Mouse (Mus musculus) midbrain, postnatal 0 days (tissue): Measurements from ENCODE around the gene Tm7sf3. TPM values are rescaled to one million over a fixed set of nuclear protein-coding genes. Genes with fewer than 3 reads are reported as not detected.

Experiments used
- ATAC-seq: fragments of 200-750 bp; cut with Nextera tagmentation; 2 replicates; pipeline ENCODE4 v1.8.0; 2017; ENCODE audit warnings: moderate number of reproducible peaks, mild to moderate bottlenecking, moderate TSS enrichment, moderate library complexity; ENCODE audit not compliant: low FRiP score
- DNase-seq: peaks from one replicate; pipeline ENCODE4 v3.0.0-alpha.2; 2015; ENCODE audit warnings: low spot score
- H3K27ac ChIP-seq: fragments of 300-500 bp; sonication (generic); 2 replicates; pipeline ENCODE4 v1.5.1; 2014; ENCODE audit warnings: low read depth, mild to moderate bottlenecking, low read length, mixed read lengths
- H3K27me3 ChIP-seq: fragments of 300-500 bp; sonication (generic); 2 replicates; pipeline ENCODE4 v1.6.1; 2014; ENCODE audit warnings: low read length, control low read depth, mixed read lengths; ENCODE audit not compliant: insufficient read depth
- H3K36me3 ChIP-seq: fragments of 300-500 bp; sonication (generic); 2 replicates; pipeline ENCODE4 v1.6.1; 2014; ENCODE audit warnings: low read length, control low read depth, mixed read lengths; ENCODE audit not compliant: insufficient read depth
- H3K4me1 ChIP-seq: fragments of 300-500 bp; sonication (generic); 2 replicates; pipeline ENCODE4 v1.6.1; 2014; ENCODE audit warnings: mild to moderate bottlenecking, control low read depth, antibody characterized with exemption, low read length, mixed read lengths; ENCODE audit not compliant: insufficient read depth
- H3K4me2 ChIP-seq: fragments of 300-500 bp; sonication (generic); 2 replicates; pipeline ENCODE4 v1.6.1; 2014; ENCODE audit warnings: low read depth, mild to moderate bottlenecking, low read length, mixed read lengths; ENCODE audit not compliant: poor library complexity, severe bottlenecking
- H3K4me3 ChIP-seq: fragments of 300-500 bp; sonication (generic); 2 replicates; pipeline ENCODE4 v1.5.1; 2014; ENCODE audit warnings: low read depth, mild to moderate bottlenecking, low read length, moderate library complexity
- H3K9ac ChIP-seq: fragments of 300-500 bp; sonication (generic); replicated peaks from 2 replicates; pipeline ENCODE4 v1.6.1; 2014; ENCODE audit warnings: mild to moderate bottlenecking, low read length, moderate library complexity, mixed read lengths; ENCODE audit not compliant: poor library complexity, severe bottlenecking
- H3K9me3 ChIP-seq: fragments of 300-500 bp; sonication (generic); 2 replicates; pipeline ENCODE4 v1.6.1; 2016; ENCODE audit warnings: low read length, control low read depth
- CTCF ChIP-seq: IDR thresholded peaks from 2 replicates; pipeline ENCODE4 v1.5.1; 2016; ENCODE audit warnings: antibody characterized with exemption, mild to moderate bottlenecking
- WGBS: fragments of 180-500 bp; shearing (Covaris S2); extraction: QIAGEN DNeasy Blood & Tissue Kit; methylation state at CpG from one replicate; pipeline ENCODE4 v1.1.7; 2014; 5-methylcytosine and 5-hydroxymethylcytosine counted together
- polyA plus RNA-seq: library from polyadenylated mRNA; unstranded; fragments of >200 nt; fragmentation: Nextera tagmentation; extraction: Ambion mirVana; gene quantifications from 2 replicates; pipeline ENCODE4 v1.2.1, GENCODE M21; 2015
- total RNA-seq: library from RNA; depleted of rRNA; stranded (reverse); fragments of >200 nt; gene quantifications from 2 replicates; pipeline ENCODE4 v1.2.3, GENCODE M21; 2014

Tm7sf3 gene
- total and polyA plus RNA-seq, 2 experiments from 2014 or later = 38.3 to 44.3 TPM

DNA sequence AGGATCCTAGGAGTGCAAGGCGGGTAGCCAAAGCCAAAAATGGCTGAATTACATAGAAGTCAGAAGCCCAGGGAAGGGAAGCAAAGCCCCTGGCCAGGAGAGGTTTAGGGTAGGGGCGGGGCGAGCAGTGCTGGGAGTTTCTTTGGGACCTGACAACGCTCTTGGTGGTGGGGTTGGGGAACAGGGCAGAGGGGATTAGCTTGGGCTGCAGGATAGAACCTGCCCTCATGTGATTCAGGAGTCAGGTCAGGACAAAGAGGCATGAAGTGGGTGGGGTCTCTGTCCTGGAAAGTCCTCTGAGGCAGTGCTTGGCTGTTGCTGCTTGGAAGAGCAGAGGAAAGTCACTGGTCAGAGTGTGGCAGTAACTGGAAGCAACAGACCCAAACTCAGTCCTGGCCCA, 41.3 kb upstream of the Tm7sf3 start:
- TF ChIP-seq CTCF = no peak
- Histone ChIP-seq H3K27ac (no peak overlapping the region), H3K9me3 (no peaks in the 10 kb centered on the region), H3K36me3 (no peaks in the 10 kb centered on the region), H3K27me3 (no peaks in the 10 kb centered on the region), H3K4me3 (no peak overlapping the region), H3K9ac (no peak overlapping the region), H3K4me2 (no peak overlapping the region), H3K4me1 (no peaks in the 10 kb centered on the region)
- WGBS = 64% methylated on average over 4 of the region's 4 CpGs
- DNase-seq = no peak
- ATAC-seq = no peak

DNA sequence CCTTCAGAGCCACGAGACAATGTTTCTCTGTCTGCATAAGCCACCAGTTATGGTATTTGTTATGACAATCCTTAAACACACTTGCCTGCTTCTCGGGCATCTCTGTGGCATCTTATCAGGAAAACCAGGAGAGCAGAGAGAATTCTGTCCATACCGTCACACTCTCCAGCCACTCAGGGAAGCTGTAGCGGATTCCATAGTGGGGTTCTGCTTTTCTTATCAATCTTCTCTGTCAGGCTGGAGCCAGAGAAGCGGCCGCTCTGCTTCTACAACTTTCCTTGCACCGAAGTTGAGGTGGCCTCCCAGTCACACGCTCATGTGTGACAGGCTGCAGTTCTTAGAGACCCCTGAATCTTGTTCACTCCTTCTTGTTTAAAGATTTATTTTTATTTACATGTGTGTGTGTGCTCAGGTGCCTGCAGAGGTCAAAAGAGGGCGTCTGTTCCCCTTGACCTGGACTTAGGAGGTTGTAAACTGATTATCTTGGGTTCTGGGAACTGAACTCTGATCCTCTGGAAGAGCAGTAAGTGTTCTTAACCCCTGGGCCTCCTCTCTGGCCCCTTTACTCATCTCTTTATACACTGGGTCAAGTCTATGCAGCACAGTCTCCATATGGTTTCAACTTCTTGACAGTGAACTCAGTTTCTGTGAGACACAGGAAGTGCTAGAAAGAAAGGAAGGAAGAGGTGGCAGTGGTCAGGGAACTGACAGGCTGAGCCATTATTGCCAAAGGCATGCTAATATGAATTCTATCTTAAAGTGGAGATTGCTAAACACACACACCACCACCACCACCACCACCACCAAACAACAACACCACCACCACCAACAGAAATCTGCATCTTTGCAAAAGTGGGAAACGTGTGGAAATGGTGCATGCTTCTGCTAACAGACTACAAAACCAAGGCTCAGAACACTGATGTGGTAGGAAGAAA, 35.8 kb upstream of the Tm7sf3 start:
- Histone ChIP-seq H3K36me3 (no peaks in the 10 kb centered on the region), H3K9ac (no peak overlapping the region), H3K27ac (no peak overlapping the region), H3K4me3 (no peak overlapping the region), H3K4me1 (no peaks in the 10 kb centered on the region), H3K9me3 (no peaks in the 10 kb centered on the region), H3K27me3 (no peaks in the 10 kb centered on the region), H3K4me2 (no peak overlapping the region)
- TF ChIP-seq CTCF = no peak
- DNase-seq (no peak), ATAC-seq (no peak)
- 81% methylated on average over 10 of the region's 10 CpGs for WGBS

DNA sequence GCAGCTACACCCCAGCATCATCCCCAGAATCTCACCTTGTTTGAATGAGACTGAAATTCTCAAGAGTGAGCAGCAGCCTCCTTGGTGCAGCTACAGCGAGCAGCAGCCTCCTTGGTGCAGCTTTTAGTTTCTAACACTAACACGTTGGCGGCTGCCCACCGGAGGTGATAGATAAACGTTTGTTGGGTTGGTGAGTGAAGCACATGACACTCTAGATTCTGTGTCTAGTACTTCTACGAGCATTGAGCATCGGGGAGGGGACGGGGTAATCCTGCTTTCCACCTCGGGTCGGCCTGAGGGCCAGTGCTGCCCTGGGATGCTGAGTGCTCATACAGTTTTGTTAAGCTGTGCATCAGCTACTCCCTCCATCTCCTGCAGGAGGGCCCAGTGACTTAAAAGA, 34.3 kb upstream of the Tm7sf3 start:
- DNase-seq (no peak), ATAC-seq (no peak)
- H3K27ac ChIP-seq = no peak overlapping the region
- no peak overlapping the region for H3K4me2 ChIP-seq
- H3K27me3 ChIP-seq = no peaks in the 10 kb centered on the region
- TF ChIP-seq CTCF = no peak
- H3K9me3 ChIP-seq = no peaks in the 10 kb centered on the region
- H3K36me3 ChIP-seq = no peaks in the 10 kb centered on the region
- 84% methylated on average over 10 of the region's 10 CpGs for WGBS
- H3K9ac ChIP-seq = no peak overlapping the region
- no peaks in the 10 kb centered on the region for H3K4me1 ChIP-seq
- no peak overlapping the region for H3K4me3 ChIP-seq

DNA sequence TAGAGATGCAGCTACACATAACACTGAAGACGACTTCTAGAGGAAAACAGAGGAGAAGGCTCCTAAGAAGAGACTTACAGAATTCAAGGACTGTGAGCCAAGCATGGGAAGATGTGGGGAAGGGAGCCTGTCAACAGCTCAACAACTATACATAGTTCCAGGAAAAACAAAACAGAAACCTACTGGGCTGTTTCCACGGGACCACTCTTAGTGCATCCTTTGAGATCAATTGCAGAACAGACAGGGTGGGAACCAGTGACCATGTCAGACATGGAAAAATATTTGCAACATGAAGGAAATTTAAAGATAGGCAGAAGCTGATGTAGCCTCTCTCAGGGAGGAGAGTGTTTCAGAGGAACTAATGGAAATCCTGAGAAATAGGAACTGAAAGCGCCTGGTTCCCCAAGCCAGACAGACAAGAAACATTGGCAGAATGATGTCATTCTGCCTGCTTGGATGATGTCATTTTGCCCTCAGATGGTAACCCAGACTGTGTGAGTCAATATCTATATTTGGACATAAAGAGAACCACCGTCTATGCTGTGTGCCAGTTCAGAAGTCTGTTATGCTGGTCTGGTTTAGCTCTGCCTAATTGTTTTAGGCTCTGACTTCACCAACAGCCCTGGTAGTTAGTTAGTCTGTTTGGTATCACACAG, 32.4 kb upstream of the Tm7sf3 start:
- Histone ChIP-seq H3K9me3 (no peaks in the 10 kb centered on the region), H3K9ac (no peak overlapping the region), H3K4me3 (no peak overlapping the region), H3K27me3 (no peaks in the 10 kb centered on the region), H3K27ac (no peak overlapping the region), H3K36me3 (no peaks in the 10 kb centered on the region), H3K4me2 (no peak overlapping the region), H3K4me1 (no peaks in the 10 kb centered on the region)
- WGBS = 84% methylated on average over 4 of the region's 4 CpGs
- ATAC-seq (no peak), DNase-seq (no peak)
- TF ChIP-seq CTCF = no peak

DNA sequence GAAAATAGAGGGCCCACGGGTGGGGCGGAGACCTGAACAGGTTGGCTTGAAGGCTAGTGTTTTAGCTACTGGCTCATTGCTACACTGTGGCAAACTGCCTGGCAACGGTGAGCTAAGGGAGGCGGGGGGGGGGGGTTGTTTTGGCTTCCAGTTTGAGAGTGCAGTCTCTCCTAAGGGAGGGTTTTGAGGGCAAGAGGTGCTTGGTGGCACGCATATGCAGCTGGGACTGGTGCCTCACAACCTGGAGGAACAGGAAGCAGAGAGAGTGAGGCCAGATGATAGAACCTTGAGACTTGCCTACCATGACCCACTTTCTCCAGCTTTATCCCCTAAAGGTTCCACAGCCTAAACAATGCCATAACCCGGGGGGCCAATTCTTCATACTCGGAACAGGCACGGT, 31.8 kb upstream of the Tm7sf3 start:
- no peak for TF ChIP-seq CTCF
- ATAC-seq (no peak), DNase-seq (no peak)
- 82% methylated on average over 8 of the region's 8 CpGs for WGBS
- no peaks in the 10 kb centered on the region for H3K27me3 ChIP-seq
- H3K4me2 ChIP-seq = no peak overlapping the region
- no peak overlapping the region for H3K27ac ChIP-seq
- H3K4me1 ChIP-seq = no peaks in the 10 kb centered on the region
- H3K9ac ChIP-seq = no peak overlapping the region
- H3K9me3 ChIP-seq = no peaks in the 10 kb centered on the region
- H3K36me3 ChIP-seq = no peaks in the 10 kb centered on the region
- no peak overlapping the region for H3K4me3 ChIP-seq

DNA sequence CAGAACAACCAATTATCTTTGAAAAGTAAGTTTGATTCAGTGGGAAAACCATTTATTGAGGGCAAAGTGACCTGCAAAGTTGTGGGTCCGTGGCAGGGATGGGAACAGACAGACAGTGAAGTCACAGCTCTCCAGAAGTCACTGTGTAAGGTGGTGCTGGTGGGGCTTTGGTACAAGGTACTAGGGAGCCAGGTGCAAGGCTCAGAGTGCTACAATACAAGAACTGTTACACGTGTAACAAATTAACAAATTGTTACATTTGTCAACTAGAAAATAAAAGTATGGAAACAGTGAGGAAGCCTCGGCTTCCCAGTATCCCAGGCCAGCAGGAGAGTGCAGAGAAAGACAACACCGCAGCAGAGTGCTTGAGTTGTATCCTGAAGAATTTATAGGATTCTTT, 31.1 kb upstream of the Tm7sf3 start:
- H3K27ac ChIP-seq = no peak overlapping the region
- no peak overlapping the region for H3K4me3 ChIP-seq
- H3K4me1 ChIP-seq = no peaks in the 10 kb centered on the region
- DNase-seq (no peak), ATAC-seq (no peak)
- H3K4me2 ChIP-seq = no peak overlapping the region
- H3K9me3 ChIP-seq = no peaks in the 10 kb centered on the region
- TF ChIP-seq CTCF = no peak
- WGBS = 80% methylated on average over 4 of the region's 4 CpGs
- H3K36me3 ChIP-seq = no peaks in the 10 kb centered on the region
- H3K27me3 ChIP-seq = no peaks in the 10 kb centered on the region
- no peak overlapping the region for H3K9ac ChIP-seq
